Mouse (Mus musculus) ES-E14 (cell line): ENCODE results near the gene 3110009E18Rik.

Experiments used
- CHD2 ChIP-seq: IDR thresholded peaks from 2 replicates; pipeline ENCODE4 v1.6.1; 2014; ENCODE audit warnings: mild to moderate bottlenecking, low read depth, low read length, inconsistent platforms
- HCFC1 ChIP-seq: IDR thresholded peaks from 2 replicates; pipeline ENCODE4 v1.6.1; 2012; ENCODE audit warnings: low read length, inconsistent platforms, borderline replicate concordance; ENCODE audit not compliant: insufficient read depth
- MAFK ChIP-seq: IDR thresholded peaks from 2 replicates; pipeline ENCODE4 v1.6.1; 2014; ENCODE audit warnings: mild to moderate bottlenecking, low read depth, low read length, inconsistent platforms; ENCODE audit not compliant: insufficient read depth
- ZC3H11A ChIP-seq: IDR thresholded peaks from 2 replicates; pipeline ENCODE4 v1.6.1; 2012; ENCODE audit warnings: low read depth, mild to moderate bottlenecking, inconsistent platforms, low read length, borderline replicate concordance
- ZNF384 ChIP-seq: IDR thresholded peaks from 2 replicates; pipeline ENCODE4 v1.6.1; 2012; ENCODE audit warnings: low read depth, low read length, inconsistent platforms

GRCm38 (mm10) chr1:120115671-120116081 lies 5.3 kb upstream of the 3110009E18Rik start:
- TF ChIP-seq ZC3H11A (no peak), HCFC1 (no peak), MAFK (no peak), ZNF384 (no peak), CHD2 (no peak)
